Mouse (Mus musculus): ENCODE results near the gene Fmo1.

DNA sequence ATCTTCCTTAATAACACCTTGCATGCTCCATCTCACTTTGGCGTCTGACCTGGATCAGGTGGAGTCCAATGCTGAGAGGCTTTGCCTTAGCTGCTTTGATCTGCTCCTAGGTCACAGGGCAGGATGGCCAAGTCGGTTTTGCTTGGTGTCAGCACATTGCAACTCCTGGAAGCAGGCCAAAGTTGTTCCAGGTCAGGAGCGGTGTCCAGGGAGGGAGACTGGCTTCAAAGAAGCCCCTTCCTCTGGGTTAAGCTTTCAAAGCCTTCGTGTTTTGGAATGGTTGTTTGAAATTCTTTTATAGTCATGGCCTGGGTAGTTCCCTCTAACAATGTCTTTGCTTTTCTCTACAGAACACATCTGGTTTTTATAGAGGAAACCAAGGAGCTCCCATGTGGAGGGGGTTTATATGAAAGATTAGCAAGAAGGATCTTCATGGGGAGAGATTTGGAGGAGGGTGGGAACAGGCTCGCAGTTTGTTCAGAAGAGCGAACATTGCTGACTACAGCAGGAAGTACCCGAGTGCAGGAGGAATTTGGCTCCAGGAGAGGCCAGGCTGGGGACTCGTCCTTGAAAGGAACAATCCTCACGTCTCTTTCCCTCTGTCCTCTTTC lies 5.4 kb upstream of the Fmo1 start:
- TF ChIP-seq CTCF (IDR thresholded peaks at IDR 0.05; ENCODE audit: borderline replicate concordance, insufficient read depth, low read length) (no peak), POLR2A (IDR thresholded peaks at IDR 0.05; ENCODE audit: low read depth, low read length) (no peak)
